Mouse (Mus musculus) thymus, postnatal 25 days (tissue): Measurements from ENCODE around the gene Bloc1s3.
A peak's percentile ranks its signal among the peaks of the same experiment; 100 is the strongest.
"Not testable (repeated sequence)": the region's sequence is repeated elsewhere in the genome, so short reads cannot be mapped to it uniquely, and the experiment has no call there.

Source experiments
- DNase-seq: peaks from one replicate; pipeline ENCODE4 v3.0.0; 2022

Gene Bloc1s3

GRCm38 (mm10) chr7:19517652-19518365, 9.6 kb upstream of the Bloc1s3 start, which contains the start of gene Nkpd1:
Gene Nkpd1, plus strand, starts transcription at chr7:19517838.
- DNase-seq: no peak

GRCm38 (mm10) chr7:19512353-19512752, 4.2 kb upstream of the Bloc1s3 start:
- no peak for DNase-seq

DNA sequence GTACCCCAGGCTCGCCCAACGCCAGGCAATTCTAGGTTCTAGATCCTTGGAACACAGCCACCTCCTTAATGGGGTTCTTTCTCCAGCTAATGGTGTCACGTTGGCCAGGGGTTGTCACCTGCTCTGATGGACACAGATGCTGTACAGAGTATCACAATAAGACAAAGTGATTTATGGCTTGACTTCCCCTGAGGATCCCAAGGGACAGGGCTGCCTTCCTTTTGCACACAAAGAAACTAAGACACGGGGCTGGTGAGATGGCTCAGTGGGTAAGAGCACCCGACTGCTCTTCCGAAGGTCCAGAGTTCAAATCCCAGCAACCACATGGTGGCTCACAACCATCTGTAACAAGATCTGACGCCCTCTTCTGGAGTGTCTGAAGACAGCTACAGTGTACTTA, 3.8 kb upstream of the Bloc1s3 start:
- DNase-seq: not testable (repeated sequence)

DNA sequence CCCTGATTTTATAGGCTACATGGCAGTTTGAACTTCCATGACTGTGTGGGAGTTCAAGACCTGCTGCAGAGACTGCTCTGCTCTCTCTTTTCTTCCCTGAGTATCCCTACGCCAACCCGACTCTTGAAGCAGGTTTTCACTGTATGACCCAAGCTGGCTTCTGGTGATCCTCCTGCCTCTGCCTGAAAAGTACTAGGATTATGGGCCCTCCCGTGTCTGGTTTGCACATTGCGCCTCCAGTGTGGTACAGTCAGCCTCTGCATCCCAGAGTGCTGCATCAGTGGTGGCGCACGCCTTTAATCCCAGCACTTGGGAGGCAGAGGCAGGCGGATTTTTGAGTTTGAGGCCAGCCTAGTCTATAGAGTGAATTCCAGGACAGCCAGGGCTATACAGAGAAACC, 1.6 kb upstream of the Bloc1s3 start:
- DNase-seq: no peak

DNA sequence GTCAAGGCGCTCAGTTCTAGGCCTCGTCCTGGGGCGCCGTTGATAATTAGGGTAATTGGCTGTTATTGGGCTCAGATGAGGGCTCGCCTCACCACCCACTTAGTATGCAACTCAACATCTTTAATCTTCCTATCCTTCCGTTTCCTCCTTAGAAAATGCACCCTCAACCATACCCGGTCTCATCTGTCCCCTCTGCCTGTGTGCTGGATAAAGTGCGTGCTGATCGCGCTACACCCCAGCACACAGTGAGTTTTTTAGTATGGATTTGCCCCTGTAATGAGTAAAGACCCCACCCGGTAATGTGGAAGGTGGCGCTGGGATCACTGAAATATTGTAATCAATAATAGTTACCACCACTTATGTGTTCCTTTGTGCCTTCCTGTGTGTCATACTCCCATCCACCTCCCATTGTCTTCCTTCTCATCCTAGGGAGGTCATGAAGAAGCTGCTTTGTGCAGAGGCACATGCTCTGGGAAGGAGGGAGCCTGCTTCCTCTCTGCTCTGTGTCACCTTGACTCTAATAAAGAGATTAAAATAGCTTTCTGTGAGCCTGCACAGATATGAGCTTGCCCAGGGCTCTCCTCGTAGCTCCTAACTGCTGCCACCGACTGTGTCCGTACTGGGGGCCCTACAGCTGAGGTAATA, 879 bp upstream of the Bloc1s3 start:
- DNase-seq: no peak

GRCm38 (mm10) chr7:19507612-19507981, 570 bp downstream of the Bloc1s3 start:
- DNase-seq: no peak

DNA sequence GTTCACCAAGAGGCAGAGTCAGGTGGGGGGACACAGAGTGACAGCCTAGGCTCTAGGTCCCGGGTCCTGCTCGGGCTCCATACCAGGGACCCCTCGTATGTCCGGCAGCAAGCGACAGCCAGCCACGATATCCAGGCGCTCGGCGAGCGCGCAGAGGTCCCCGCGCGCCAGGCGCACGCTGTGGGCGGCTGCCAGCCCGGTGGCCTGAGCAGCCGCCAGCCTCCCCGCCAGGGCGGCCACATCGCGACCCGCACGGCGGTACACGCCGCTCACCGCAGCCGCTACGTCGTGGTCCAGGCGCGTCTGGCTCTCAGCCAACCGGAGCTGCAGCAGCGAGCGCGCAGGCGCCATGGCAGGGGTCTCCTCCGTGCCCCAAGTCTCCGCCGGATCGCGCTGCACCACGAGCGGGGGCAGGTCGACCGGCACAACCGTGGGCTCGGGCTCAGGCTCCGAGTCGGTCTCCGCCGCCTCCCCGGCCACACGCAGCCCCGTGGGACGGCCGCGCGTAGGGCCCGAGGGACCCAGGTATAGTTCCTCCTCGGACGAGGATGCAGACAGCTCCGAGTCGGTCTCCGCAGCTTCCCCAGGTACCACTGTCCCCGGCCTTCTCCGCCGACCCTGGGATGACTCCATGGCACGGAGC, 1.1 kb downstream of the Bloc1s3 start:
- DNase-seq: peak; percentile 60

DNA sequence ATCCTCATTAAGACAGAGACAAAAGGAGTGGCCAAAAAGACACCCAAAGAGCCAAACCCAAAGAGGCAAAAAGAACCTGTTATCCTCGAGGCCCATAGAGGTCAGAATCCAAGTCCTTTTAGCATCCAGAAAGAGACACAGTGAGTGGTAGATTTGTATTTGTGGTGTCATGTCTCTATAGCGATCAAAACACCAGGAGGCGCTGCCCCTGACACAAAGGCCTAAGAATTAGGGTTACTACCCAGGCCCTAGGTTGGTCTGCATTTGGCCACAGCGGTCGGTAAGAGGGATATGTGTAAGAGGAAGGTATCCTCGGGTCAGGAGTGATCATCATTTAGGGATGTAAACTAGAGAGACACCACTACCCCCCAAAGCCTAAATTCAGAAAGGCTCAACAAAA, 1.8 kb downstream of the Bloc1s3 start:
- DNase-seq: no peak

GRCm38 (mm10) chr7:19503481-19504068, 4.6 kb downstream of the Bloc1s3 start:
- peak; percentile 42 for DNase-seq

DNA sequence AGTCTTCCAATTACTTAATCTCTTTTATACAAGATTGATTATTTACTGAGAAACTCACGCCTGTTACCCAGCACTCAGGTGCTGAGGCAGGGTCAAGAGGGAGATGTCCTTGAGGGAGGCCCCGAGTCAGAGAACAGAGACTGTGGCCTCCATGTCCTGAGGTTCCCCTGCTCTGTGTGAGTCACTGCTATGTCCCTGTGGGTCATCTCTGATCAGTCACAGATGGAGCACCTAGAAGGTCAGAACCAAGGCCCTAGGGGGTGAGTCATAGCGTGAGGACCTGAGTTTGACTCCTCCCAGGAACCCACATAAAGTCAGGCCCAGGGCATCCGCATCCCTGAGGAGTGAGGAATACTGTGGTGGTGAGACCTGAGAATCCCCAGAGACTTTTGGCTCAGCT, 6.5 kb downstream of the Bloc1s3 start:
- DNase-seq: no peak

- DNase-seq: no peak
Measured at GRCm38 (mm10) chr7:19500420-19501363, 7.5 kb downstream of the Bloc1s3 start.

- DNase-seq: no peak
Measured at GRCm38 (mm10) chr7:19498326-19498725, 9.8 kb downstream of the Bloc1s3 start.

DNA sequence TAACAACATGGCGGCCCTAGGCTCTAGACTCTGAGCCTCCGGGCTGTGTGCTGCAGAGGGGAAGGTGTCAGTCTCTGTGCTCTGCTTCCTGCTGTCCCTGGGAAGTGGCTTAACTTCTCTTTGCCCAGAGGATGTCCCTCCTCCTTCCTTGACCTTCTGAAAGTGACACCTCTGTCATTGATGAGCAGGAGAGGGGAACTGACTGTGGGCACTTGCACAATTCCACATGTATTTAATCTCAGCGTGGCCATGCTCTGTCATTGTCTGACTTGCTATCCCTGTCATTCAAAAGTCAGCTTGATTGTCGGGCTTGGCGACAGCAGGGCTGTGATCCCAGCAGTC, 12.0 kb downstream of the Bloc1s3 start:
- DNase-seq: no peak

DNA sequence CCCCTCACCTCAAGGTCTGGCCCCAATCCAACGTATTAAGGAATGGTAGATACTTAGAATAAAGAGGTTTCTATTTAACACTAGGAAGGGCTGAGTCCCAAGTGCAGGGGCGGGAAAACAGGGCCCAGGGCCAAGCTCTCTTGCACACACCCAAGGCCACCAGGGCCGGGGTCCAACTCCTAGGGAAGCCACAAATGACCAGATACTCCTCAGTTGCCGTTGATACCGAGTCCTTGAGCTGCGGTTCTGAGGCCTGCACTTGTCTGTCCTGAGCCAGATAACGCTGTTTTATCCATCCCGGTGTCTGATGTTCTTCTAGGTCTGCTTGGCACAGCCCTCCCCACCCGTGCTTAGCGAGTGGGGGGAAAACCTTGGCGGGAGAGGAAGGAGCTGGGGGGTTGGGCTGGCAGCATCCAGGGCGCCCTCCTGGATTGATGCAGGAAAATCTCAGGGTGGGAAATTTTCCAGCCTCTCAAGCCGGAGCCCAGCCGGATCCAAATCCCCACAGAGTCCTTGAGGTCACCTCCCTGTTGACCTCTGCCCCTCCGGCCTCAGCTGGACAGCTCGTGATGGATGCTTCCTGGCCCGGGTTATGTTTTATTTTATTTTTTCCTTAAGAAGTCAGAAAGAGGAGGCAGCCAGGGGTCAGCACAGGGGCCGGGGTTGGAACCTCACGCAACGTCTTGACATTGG, 12.5 kb downstream of the Bloc1s3 start:
- DNase-seq: no peak

GRCm38 (mm10) chr7:19494751-19495474, 13.3 kb downstream of the Bloc1s3 start:
- DNase-seq: no peak

GRCm38 (mm10) chr7:19491731-19492130, 16.4 kb downstream of the Bloc1s3 start:
- DNase-seq: peak; percentile 11

- no peak for DNase-seq
Measured at GRCm38 (mm10) chr7:19489525-19489924, 18.6 kb downstream of the Bloc1s3 start.

DNA sequence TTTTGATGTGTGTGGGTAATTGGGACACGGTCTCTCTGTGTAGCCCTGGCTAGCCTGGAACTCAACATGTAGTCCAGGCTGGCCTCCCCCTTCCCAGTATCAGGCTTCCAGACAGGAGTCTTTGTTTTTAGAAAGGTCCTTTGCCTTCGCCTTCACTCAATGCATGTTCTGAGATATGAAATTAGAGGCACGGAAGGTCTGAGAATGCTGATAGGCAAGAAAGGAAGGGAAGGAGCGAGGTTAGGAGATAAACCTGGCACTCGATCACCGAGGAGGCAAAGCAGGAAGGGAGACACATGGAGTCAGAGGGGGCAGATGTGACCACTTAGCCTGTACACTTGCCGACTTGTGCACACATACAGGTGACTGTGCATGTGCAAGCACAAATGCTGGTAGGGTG, 21.6 kb downstream of the Bloc1s3 start:
- no peak for DNase-seq

- DNase-seq: no peak
Measured at GRCm38 (mm10) chr7:19485488-19485887, 22.7 kb downstream of the Bloc1s3 start.

DNA sequence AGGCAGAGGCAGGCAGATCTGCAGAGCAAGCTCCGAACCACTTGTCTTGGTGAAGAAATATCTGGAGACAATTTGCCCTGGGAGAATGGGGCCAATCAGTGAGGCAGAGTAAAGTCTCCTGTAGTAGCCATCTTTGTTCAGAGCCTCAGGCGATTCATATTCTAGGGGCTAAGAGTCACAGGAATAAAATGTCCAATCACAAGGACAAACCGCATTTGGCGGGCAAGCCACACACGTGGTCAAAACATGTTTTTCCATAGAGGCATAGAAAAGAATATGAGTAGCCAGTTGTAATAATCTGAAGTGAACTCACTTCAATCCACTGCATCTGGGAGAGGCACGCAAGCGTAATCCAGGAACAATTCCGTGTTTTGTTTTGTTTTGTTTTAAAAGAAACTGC, 24.9 kb downstream of the Bloc1s3 start:
- DNase-seq: no peak

- no peak for DNase-seq
Measured at GRCm38 (mm10) chr7:19477624-19478384, 30.4 kb downstream of the Bloc1s3 start.
